Mouse (Mus musculus) intestine, postnatal 0 days (tissue): Measurements from ENCODE around the gene Kdr. TPM values are rescaled to one million over a fixed set of nuclear protein-coding genes. Genes with fewer than 3 reads are reported as not detected.

ENCODE experiments used
- ATAC-seq: fragments of 200-750 bp; cut with Nextera tagmentation; 2 replicates; pipeline ENCODE4 v1.8.0; 2017; ENCODE audit warnings: mild to moderate bottlenecking, moderate TSS enrichment, moderate library complexity
- H3K27ac ChIP-seq: fragments of 300-500 bp; sonication (generic); 2 replicates; pipeline ENCODE4 v1.5.1; 2014; ENCODE audit warnings: mild to moderate bottlenecking, low read depth, low read length, moderate library complexity
- H3K27me3 ChIP-seq: fragments of 300-500 bp; sonication (generic); replicated peaks from 2 replicates; pipeline ENCODE4 v1.6.1; 2014; ENCODE audit warnings: low read length, mixed read lengths; ENCODE audit not compliant: control insufficient read depth, insufficient read depth
- H3K36me3 ChIP-seq: fragments of 300-500 bp; sonication (generic); 2 replicates; pipeline ENCODE4 v1.6.1; 2014; ENCODE audit warnings: mild to moderate bottlenecking, moderate library complexity; ENCODE audit not compliant: control insufficient read depth, insufficient read depth
- H3K4me1 ChIP-seq: fragments of 300-500 bp; sonication (generic); replicated peaks from 2 replicates; pipeline ENCODE4 v1.6.1; 2014; ENCODE audit warnings: antibody characterized with exemption, low read length, mixed read lengths; ENCODE audit not compliant: control insufficient read depth, insufficient read depth
- H3K4me2 ChIP-seq: fragments of 300-500 bp; sonication (generic); replicated peaks from 2 replicates; pipeline ENCODE4 v1.6.1; 2014; ENCODE audit warnings: low read depth, mild to moderate bottlenecking, moderate library complexity
- H3K4me3 ChIP-seq: fragments of 300-500 bp; sonication (generic); 2 replicates; pipeline ENCODE4 v1.5.1; 2014; ENCODE audit warnings: low read depth, low read length
- H3K9ac ChIP-seq: fragments of 300-500 bp; sonication (generic); 2 replicates; pipeline ENCODE4 v1.6.1; 2014; ENCODE audit warnings: mild to moderate bottlenecking, low read depth, low read length
- H3K9me3 ChIP-seq: fragments of 300-500 bp; sonication (generic); 2 replicates; pipeline ENCODE4 v1.6.1; 2016; ENCODE audit warnings: mixed run types; ENCODE audit not compliant: control insufficient read depth
- CTCF ChIP-seq: sonication (generic); IDR thresholded peaks from 2 replicates; pipeline ENCODE4 v1.5.1; 2016; ENCODE audit warnings: low read depth, mild to moderate bottlenecking, control low read depth, antibody characterized with exemption, moderate library complexity
- WGBS: fragments of 180-500 bp; shearing (Covaris S2); extraction: QIAGEN DNeasy Blood & Tissue Kit; methylation state at CpG from one replicate; pipeline ENCODE4 v1.1.7; 2014; 5-methylcytosine and 5-hydroxymethylcytosine counted together
- polyA plus RNA-seq: library from polyadenylated mRNA; unstranded; fragments of >200 nt; fragmentation: Nextera tagmentation; extraction: Ambion mirVana; gene quantifications from 2 replicates; pipeline ENCODE4 v1.2.1, GENCODE M21; 2015

Kdr gene
- polyA plus RNA-seq, 1 experiment from 2014 or later, result 10.4 TPM

- no peaks in the 10 kb centered on the region for H3K27me3 ChIP-seq
- no peak overlapping the region for H3K27ac ChIP-seq
- no peak for TF ChIP-seq CTCF
- H3K9ac ChIP-seq, result no peak overlapping the region
- no peak overlapping the region for H3K4me2 ChIP-seq
- H3K9me3 ChIP-seq, result no peaks in the 10 kb centered on the region
- 48% methylated on average over 8 of the region's 8 CpGs for WGBS
- H3K4me3 ChIP-seq, result no peak overlapping the region
- H3K4me1 ChIP-seq, result no peaks in the 10 kb centered on the region
- H3K36me3 ChIP-seq, result no peaks in the 10 kb centered on the region
- no peak for ATAC-seq
Observed at GRCm38 (mm10) chr5:76016086-76016485, 37.8 kb upstream of the Kdr start.

- H3K27ac ChIP-seq, result 0 out of 2 replicates have a peak overlapping the region, but pooled peaks have one; percentile 22
- H3K9me3 ChIP-seq, result no peaks in the 10 kb centered on the region
- TF ChIP-seq CTCF, result no peak
- H3K27me3 ChIP-seq, result no peaks in the 10 kb centered on the region
- H3K4me1 ChIP-seq, result no peaks in the 10 kb centered on the region
- no peak overlapping the region for H3K4me2 ChIP-seq
- no peaks in the 10 kb centered on the region for H3K36me3 ChIP-seq
- WGBS, result 69% methylated on average over 7 of the region's 7 CpGs
- ATAC-seq, result no peak
- no peak overlapping the region for H3K4me3 ChIP-seq
- H3K9ac ChIP-seq, result no peak overlapping the region
Observed at GRCm38 (mm10) chr5:76013881-76014431, 35.7 kb upstream of the Kdr start.

GRCm38 (mm10) chr5:76006403-76006802 is 28.1 kb upstream of the Kdr start:
- TF ChIP-seq CTCF, result no peak
- Histone ChIP-seq H3K4me1 (no peaks in the 10 kb centered on the region), H3K27ac (no peak overlapping the region), H3K4me2 (no peak overlapping the region), H3K4me3 (no peak overlapping the region), H3K9me3 (no peaks in the 10 kb centered on the region), H3K9ac (no peak overlapping the region), H3K27me3 (no peaks in the 10 kb centered on the region), H3K36me3 (no peaks in the 10 kb centered on the region)
- ATAC-seq, result no peak
- WGBS, result 80% methylated on average over 7 of the region's 7 CpGs

GRCm38 (mm10) chr5:75990212-75990611 is 12.0 kb upstream of the Kdr start:
- H3K4me1 ChIP-seq, result no peaks in the 10 kb centered on the region
- no peak overlapping the region for H3K4me3 ChIP-seq
- WGBS, result 86% methylated on average over 8 of the region's 8 CpGs
- H3K27me3 ChIP-seq, result no peaks in the 10 kb centered on the region
- H3K9me3 ChIP-seq, result no peaks in the 10 kb centered on the region
- H3K4me2 ChIP-seq, result no peak overlapping the region
- ATAC-seq, result no peak
- H3K9ac ChIP-seq, result no peak overlapping the region
- TF ChIP-seq CTCF, result no peak
- no peaks in the 10 kb centered on the region for H3K36me3 ChIP-seq
- no peak overlapping the region for H3K27ac ChIP-seq

- H3K9me3 ChIP-seq, result no peaks in the 10 kb centered on the region
- 68% methylated on average over 8 of the region's 8 CpGs for WGBS
- TF ChIP-seq CTCF, result no peak
- no peak for ATAC-seq
- H3K4me1 ChIP-seq, result no peaks in the 10 kb centered on the region
- no peak overlapping the region for H3K9ac ChIP-seq
- H3K27me3 ChIP-seq, result 0 out of 2 replicates have a peak, but pooled peaks cover 2% of the 10 kb centered on the region
- no peak overlapping the region for H3K4me3 ChIP-seq
- no peaks in the 10 kb centered on the region for H3K36me3 ChIP-seq
- H3K4me2 ChIP-seq, result no peak overlapping the region
- no peak overlapping the region for H3K27ac ChIP-seq
Observed at GRCm38 (mm10) chr5:75987530-75987929, 9.3 kb upstream of the Kdr start.

GRCm38 (mm10) chr5:75980521-75981311 is 2.5 kb upstream of the Kdr start:
- H3K9ac ChIP-seq, result no peak overlapping the region
- H3K4me1 ChIP-seq, result no peaks in the 10 kb centered on the region
- H3K4me3 ChIP-seq, result no peak overlapping the region
- no peaks in the 10 kb centered on the region for H3K9me3 ChIP-seq
- no peak overlapping the region for H3K4me2 ChIP-seq
- WGBS, result 65% methylated on average over 23 of the region's 23 CpGs
- no peaks in the 10 kb centered on the region for H3K36me3 ChIP-seq
- H3K27ac ChIP-seq, result no peak overlapping the region
- H3K27me3 ChIP-seq, result peaks cover 45% of the 10 kb centered on the region
- peak; percentile 12; the same call in 1 of the 2 replicates for TF ChIP-seq CTCF
- no peak for ATAC-seq
